Mouse (Mus musculus): ENCODE results near the gene Adamts6.

GRCm38 (mm10) chr13:104516146-104516545 lies 228.5 kb downstream of the Adamts6 start:
- TF ChIP-seq CHD2 (IDR thresholded peaks at IDR 0.05; ENCODE audit: low read depth, low read length) (no peak), HCFC1 (IDR thresholded peaks at IDR 0.05; ENCODE audit: borderline replicate concordance, insufficient read depth, low read length) (no peak)
